Mouse (Mus musculus) frontal cortex, postnatal 14 days (tissue): ENCODE measurements around the gene Tas2r108.

Experiments used
- DNase-seq, 2 experiments: peaks; one replicate each; pipeline ENCODE4 v3.0.0; 2022; ENCODE audit warnings: low spot score in 2 of 2

The Tas2r108 gene

DNA sequence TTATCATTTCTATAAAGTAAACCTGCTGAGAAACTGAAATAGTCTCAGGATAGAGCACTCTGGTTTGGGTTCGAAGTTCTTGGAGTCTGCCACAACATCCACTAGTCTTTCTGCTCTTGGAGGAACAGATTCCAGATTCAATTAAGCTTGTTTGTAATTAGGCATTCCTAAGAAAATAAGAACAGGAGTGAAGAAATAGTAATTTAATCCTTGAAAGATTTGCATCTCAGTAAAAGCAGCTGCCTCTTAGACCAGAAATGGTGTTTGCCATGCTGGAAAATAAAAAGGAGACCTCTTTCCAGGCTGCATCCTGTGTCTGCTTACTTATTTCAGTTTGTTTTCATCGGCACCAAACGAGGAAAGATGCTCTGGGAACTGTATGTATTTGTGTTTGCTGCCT is at the start of gene Tas2r108:
Gene Tas2r108, plus strand, starts transcription at position 301 of the 400 bp plus-strand sequence.
- DNase-seq, result no peak

DNA sequence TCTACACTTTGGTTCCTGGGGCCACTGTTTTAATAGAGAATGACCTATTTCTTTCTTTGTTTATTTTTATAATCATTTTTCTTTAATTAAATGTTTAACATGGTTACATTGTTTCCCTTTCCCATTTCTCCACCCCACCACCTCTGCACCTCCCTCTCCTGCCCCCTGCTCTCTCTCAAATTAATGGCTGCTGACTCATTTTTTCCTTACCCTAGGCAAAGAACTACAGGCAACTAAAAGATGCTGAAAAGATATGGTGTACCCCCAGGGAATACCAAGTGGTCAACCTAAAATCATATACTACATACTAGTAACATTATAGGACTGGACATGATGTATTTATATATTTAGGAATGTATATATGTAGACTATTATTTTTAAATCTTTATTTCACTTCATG is 44.7 kb upstream of the Tas2r108 start:
- no peak for DNase-seq

DNA sequence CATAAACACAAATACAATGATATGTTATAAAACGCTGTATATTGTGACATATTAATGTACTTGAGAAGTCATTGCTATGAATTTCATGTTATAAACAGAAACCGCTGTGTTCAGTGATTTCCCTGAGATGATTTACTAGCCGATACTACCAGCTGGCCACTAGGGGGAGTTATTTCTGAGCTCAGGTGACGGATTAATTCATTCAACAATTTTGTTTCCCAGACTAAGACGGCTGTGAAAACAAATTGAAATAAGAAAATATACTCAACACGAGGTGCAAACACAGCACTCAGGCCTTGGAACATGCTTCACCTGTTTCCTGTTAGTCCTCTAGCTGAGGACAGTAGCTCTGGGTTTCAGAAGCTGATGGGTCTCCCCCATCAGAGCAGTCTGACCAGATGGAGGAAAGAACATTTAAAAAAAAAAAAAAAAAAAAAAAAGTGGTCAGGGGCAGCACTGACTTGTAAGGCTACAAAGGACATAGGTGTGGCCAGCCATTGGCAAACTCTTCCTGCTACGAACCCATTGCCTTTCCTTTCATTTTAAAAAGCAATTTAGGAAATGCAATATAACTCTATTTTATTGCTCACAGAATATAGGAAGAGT is 38.8 kb upstream of the Tas2r108 start:
- DNase-seq, result no peak

DNA sequence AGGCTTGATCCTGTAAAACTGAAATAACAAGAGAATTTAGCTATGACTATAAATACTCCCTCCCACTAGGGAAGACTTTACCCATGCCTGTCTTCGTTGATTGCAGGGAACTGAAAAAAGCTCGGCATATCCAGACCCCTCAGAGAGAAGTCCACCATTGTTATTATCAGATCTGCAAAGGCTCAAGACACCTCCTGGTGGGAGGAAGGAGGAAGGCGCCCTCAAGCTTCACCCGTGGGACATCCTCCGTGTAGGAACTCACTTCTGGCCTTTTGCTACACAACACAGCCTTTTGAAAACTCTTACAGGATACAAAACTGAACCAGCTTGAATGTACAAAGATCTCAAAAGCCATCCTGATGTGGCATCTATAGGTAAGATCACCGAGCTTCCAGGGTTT is 27.6 kb upstream of the Tas2r108 start:
- no peak for DNase-seq

DNA sequence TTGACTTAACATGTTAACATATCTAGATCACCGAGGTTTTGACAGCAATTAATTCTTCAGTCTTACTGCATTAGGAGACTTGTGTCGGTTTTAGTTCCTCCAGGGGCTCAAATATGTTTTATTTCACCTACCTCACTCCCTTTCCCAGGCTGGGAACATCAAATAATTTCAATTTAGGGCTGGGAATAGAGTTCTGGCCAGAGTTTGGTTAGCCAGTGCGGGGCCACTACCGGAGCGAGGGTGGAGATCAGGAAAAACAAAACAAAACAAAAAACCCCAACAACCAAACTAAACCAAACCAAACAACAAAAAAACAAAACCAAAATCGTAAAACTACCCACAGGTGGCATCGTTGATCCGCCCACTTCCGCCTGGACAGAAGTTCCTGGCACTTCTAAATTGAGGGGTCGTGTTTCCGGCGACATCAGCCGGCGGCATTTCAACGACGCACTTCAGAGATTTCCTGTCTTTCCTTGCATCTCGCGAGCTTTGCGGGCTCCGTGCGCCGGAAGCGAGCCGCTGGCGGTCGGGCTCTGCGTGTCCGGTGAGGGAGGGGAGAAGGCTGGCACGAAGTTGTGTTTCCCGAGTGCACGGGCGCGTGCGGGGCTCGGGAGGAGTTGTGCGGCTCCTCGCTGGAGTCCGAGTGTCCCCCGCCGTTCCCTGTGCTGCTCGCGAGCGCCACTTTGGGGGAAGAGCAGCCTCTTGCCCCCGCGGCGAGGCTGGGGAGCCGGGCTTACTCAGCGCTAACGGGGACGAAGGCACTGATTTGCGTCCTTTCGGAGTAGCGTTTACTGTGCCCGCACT is 22.2 kb upstream of the Tas2r108 start, which contains the start of gene Ssbp1:
Gene Ssbp1, plus strand, starts transcription at position 437 of the 804 bp plus-strand sequence.
- peak; percentile 86 for DNase-seq

DNA sequence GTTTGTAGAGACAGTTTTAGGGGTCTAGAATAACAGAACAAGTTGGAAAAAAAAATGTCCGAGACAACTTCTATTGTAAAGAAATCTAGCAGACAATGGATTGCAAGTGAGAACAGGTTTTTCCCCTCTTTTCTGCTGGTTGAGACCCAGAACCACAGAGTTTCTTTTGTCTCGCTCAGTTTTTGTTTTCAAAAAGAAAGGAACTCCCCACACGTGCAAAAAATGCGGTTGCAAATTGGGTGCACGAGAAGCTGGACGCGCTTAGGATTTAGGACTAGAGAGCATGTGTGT is 21.7 kb upstream of the Tas2r108 start:
- DNase-seq, result no peak

DNA sequence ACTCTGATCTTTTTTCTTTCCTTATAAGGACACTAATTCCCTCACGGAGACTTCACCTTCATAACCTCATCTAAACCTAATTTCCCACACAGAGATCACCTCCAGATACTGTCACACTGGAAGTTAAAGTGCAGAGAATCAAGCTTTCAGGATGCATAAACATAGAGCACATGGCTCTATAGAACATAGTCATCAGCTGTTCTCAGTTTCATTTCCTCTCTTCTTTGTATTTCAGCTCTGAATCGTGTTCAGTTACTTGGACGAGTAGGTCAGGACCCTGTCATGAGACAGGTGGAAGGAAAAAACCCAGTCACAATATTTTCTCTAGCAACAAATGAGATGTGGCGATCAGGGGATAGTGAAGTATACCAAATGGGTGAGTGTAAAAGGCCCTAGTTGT is 17.2 kb upstream of the Tas2r108 start:
- no peak for DNase-seq

DNA sequence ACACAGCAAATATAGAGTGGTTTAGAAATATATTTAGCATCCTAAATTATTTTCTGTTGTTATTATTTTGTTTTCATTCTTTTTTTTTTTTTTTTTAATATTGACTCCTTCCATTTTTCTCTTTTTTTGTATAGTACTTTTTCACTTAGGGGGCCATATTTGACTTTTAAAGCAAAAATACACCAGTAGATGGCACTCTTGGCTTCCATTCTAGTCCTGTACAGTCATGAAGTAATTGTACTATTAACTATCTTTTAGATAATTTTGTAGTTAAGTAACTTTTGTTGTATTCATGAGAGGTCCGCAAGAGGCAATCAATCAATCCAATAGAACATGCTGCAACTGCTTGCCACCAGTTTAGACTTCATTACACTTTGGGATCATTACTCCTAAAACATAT is 13.6 kb upstream of the Tas2r108 start:
- DNase-seq, result no peak

DNA sequence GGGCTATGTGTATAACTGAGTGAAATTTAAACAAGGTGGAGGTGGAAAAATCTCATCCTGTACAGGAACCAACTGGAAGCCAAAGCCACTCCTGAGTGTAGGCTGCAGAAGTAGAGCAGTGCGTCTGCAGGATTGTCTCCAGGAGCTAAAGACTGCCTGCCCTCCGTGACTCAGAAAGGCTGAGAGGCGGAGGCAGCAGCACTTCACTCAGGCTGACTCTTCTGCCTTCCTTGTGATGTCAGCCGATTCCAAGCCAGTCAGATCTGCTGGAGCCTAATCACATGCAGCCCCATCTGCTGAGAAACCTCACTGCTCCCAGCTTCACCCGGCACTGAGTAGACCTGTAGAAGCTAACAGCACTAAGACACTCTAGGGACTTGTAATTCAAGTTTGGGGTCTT is 11.0 kb upstream of the Tas2r108 start:
- no peak for DNase-seq

DNA sequence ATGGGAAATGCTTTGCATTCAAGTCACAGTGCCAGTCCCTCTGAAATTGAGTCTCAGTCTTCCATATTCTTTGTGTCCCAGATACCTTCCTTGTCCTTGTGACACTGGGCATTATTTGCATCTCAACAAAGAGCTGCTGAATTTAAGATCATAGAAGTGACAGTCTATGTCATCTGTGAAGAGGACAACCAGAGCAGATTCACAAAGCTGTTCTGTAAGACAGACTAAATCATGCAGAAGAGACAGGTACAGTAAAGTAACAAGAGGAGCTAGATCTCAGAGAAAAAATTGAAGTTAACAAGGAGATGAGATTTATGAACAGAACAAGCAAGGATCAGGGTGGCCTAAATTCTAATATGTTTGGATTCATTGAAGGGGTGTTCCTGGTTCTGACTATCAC is 2.4 kb upstream of the Tas2r108 start, which contains the start of gene Tas2r137:
Gene Tas2r137, plus strand, starts transcription at position 301 of the 400 bp plus-strand sequence.
- DNase-seq, result no peak

DNA sequence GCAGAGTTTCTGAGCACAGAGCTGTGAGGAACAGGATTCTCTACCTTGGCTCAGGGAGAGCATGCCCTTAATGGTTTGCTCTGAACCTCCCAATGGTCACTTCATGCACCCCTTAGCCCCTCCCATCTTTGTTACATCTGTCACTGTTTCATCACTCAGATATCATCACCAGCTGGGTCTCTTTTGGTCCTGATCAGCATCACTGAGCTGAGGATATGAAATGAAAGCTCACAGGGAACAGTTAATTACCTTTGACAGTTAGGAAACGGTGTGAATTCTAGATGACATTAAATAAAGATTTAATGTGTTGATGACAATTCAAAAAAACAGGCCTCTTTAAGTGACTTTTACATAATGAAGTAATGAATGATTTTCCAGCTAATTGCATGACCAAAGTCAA is 26.1 kb downstream of the Tas2r108 start, which contains the start of gene Prss37:
Gene Prss37, minus strand, starts transcription at position 101 of the 400 bp plus-strand sequence.
- no peak for DNase-seq
